Mouse (Mus musculus) heart, embryonic 13.5 days (tissue): ENCODE measurements around the gene P4ha2. TPM values are rescaled to one million over a fixed set of nuclear protein-coding genes. Genes with fewer than 3 reads are reported as not detected.
"Not testable (repeated sequence)": the region's sequence is repeated elsewhere in the genome, so short reads cannot be mapped to it uniquely, and the experiment has no call there.

Source experiments
- ATAC-seq: fragments of 200-750 bp; cut with Nextera tagmentation; 2 replicates; pipeline ENCODE4 v1.8.0; 2017; ENCODE audit warnings: moderate TSS enrichment; ENCODE audit not compliant: insufficient number of reproducible peaks, low FRiP score, low TSS enrichment; ENCODE audit errors: extremely low read depth
- H3K27ac ChIP-seq: fragments of 300-500 bp; sonication (generic); replicated peaks from 2 replicates; pipeline ENCODE4 v1.5.1; 2015; ENCODE audit warnings: moderate library complexity, mild to moderate bottlenecking, inconsistent platforms
- H3K27me3 ChIP-seq: fragments of 300-500 bp; sonication (generic); replicated peaks from 2 replicates; pipeline ENCODE4 v1.6.1; 2015; ENCODE audit warnings: mild to moderate bottlenecking, inconsistent platforms
- H3K36me3 ChIP-seq: fragments of 300-500 bp; sonication (generic); 2 replicates; pipeline ENCODE4 v1.6.1; 2015; ENCODE audit warnings: mild to moderate bottlenecking, inconsistent platforms
- H3K4me1 ChIP-seq: fragments of 300-500 bp; sonication (generic); 2 replicates; pipeline ENCODE4 v1.6.1; 2015; ENCODE audit warnings: inconsistent platforms
- H3K4me2 ChIP-seq: fragments of 300-500 bp; sonication (generic); 2 replicates; pipeline ENCODE4 v1.6.1; 2015; ENCODE audit warnings: inconsistent platforms, mild to moderate bottlenecking, moderate library complexity
- H3K4me3 ChIP-seq: fragments of 300-500 bp; sonication (generic); 2 replicates; pipeline ENCODE4 v1.5.1; 2015; ENCODE audit warnings: moderate library complexity, mild to moderate bottlenecking, inconsistent platforms
- H3K9ac ChIP-seq: fragments of 300-500 bp; sonication (generic); 2 replicates; pipeline ENCODE4 v1.6.1; 2015; ENCODE audit warnings: inconsistent platforms, mild to moderate bottlenecking, moderate library complexity
- H3K9me3 ChIP-seq: fragments of 300-500 bp; sonication (generic); 2 replicates; pipeline ENCODE4 v1.6.1; 2016; ENCODE audit warnings: inconsistent platforms
- WGBS: fragments of 180-500 bp; shearing (Covaris S2); methylation state at CpG from one replicate; pipeline ENCODE4 v1.1.7; 2015; ENCODE audit warnings: mixed read lengths; 5-methylcytosine and 5-hydroxymethylcytosine counted together
- polyA plus RNA-seq: library from polyadenylated mRNA; unstranded; fragments of >200 nt; fragmentation: Nextera tagmentation; extraction: Ambion mirVana; gene quantifications from 2 replicates; pipeline ENCODE4 v1.2.1, GENCODE M21; 2015

The P4ha2 gene
- polyA plus RNA-seq, 1 experiment from 2014 or later, result 44.7 TPM

DNA sequence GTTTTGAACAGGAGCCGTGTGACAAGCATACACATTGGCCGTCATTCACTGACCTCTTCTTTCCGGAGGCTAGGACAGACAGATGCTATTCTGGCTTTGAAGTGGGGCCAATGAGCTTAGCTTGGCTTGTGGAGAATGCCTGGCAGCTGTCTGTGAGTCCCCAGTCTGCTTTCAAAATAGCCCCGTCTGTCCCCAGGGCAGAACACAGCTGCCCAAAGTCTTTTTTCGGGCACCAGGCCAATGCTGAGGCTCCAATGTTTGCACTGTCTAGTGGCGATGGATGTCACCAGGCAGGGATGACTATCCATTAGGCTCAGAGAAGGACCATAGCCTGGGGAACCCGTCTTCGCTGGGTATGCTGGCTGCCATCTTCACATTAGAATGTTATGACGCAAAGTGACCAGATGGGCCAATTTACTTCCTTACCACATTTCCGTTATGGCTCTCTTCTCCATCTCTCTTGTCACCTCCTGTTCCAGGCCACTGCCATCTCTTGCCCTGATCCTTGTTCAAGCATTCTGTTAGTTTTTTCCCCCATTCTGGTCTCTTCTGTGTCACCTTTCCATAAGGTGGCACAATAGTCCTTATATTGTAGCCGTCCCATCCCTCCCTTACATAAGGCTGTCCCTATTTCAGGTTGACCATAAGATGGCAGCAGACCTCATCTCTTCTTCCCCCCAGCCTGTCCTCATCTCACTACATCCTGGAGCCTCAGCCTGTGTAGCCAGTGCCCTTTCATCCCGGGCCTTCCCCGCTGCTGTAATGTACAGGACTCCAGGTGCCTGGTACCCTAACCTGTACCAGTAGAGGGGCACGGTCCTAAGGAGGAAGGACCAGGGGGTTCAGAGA lies 22.7 kb downstream of the P4ha2 start:
- H3K9ac ChIP-seq, result no peak overlapping the region; the same call in 1 of the 2 replicates
- H3K4me1 ChIP-seq, result peaks cover 30% of the 10 kb centered on the region
- ATAC-seq, result peak; percentile 27; the same call in 1 of the 2 replicates
- WGBS, result 49% methylated on average over 14 of the region's 14 CpGs
- no peaks in the 10 kb centered on the region for H3K27me3 ChIP-seq
- H3K4me3 ChIP-seq, result no peak overlapping the region
- H3K36me3 ChIP-seq, result peaks cover 48% of the 10 kb centered on the region
- peak overlapping the region; percentile 71 for H3K27ac ChIP-seq
- no peaks in the 10 kb centered on the region for H3K9me3 ChIP-seq
- no peak overlapping the region for H3K4me2 ChIP-seq

DNA sequence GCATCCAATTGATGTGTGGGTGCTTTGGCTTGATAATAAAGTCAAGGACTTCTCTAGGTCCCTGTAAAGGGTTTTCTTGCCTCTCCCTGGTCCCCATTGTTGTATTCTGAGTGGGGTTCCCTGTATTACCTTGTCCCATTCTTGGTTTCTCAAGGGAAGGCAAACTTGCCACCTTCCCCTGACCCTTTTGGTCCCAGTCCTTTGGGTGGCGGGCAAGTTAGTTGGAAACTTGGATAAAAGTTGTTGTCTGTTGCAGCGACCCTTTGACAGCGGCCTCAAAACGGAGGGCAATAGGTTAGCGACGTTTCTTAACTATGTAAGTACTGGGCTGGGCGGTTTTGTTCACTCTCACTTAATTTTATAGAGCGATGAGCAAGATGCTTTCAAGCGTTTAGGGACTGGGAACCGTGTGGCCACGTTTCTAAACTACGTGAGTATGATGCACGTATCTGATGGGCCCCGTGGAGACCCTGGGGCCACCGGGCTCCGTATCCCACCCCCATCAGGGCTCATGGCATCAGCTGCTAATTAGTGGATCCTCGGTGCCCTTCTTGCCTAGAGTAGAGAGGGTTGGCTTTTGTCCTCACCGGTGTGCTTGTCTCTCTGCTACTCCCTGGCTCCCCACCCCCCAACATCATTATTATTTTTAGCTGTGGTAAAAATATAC lies 26.2 kb downstream of the P4ha2 start:
- Histone ChIP-seq H3K36me3 (peaks cover 34% of the 10 kb centered on the region), H3K9ac (no peak overlapping the region), H3K4me3 (no peak overlapping the region), H3K27me3 (no peaks in the 10 kb centered on the region), H3K4me2 (no peak overlapping the region), H3K4me1 (peaks cover 32% of the 10 kb centered on the region), H3K9me3 (no peaks in the 10 kb centered on the region), H3K27ac (no peak overlapping the region)
- WGBS, result 82% methylated on average over 18 of the region's 18 CpGs
- no peak for ATAC-seq

- Histone ChIP-seq H3K4me2 (peak overlapping the region; percentile 35), H3K36me3 (peaks cover 40% of the 10 kb centered on the region), H3K4me1 (peaks cover 29% of the 10 kb centered on the region), H3K9ac (0 out of 2 replicates have a peak overlapping the region, but pooled peaks have one; percentile 24), H3K9me3 (no peaks in the 10 kb centered on the region), H3K27ac (peak overlapping the region; percentile 51), H3K27me3 (no peaks in the 10 kb centered on the region), H3K4me3 (no peak overlapping the region)
- ATAC-seq, result no peak; the same call in 1 of the 2 replicates
- WGBS, result 28% methylated on average over 15 of the region's 15 CpGs
Measured at GRCm38 (mm10) chr11:54126654-54127374, 26.9 kb downstream of the P4ha2 start.

DNA sequence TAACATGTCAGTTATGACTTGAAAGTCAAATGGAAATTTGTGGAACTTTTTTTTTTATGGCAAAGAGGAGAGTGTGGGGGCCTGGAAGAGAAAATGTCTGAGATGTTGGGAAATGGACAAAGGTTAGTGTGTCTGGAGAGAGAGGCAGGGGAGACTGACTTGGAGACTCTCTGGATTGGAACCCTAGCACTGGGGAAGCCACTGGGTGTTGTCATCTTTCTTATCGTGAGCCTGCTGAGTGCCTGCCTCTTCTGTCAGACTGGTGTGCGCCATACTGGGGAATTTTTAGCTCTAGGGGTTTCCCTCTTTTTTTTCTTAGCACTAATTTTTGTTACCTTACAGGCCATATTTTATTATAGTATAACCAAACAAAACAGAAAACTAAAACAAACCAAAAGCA lies 27.5 kb downstream of the P4ha2 start:
- peak overlapping the region; percentile 35 for H3K4me2 ChIP-seq
- H3K27me3 ChIP-seq, result no peaks in the 10 kb centered on the region
- WGBS, result 36% methylated on average over 2 of the region's 2 CpGs
- no peak for ATAC-seq
- H3K4me1 ChIP-seq, result peaks cover 29% of the 10 kb centered on the region
- H3K27ac ChIP-seq, result peak overlapping the region; percentile 51
- no peak overlapping the region for H3K9ac ChIP-seq
- H3K9me3 ChIP-seq, result no peaks in the 10 kb centered on the region
- H3K4me3 ChIP-seq, result no peak overlapping the region
- peaks cover 45% of the 10 kb centered on the region for H3K36me3 ChIP-seq

GRCm38 (mm10) chr11:54129955-54130354 lies 30.1 kb downstream of the P4ha2 start:
- ATAC-seq, result no peak
- peaks cover 40% of the 10 kb centered on the region for H3K36me3 ChIP-seq
- H3K4me2 ChIP-seq, result no peak overlapping the region
- H3K4me3 ChIP-seq, result no peak overlapping the region
- H3K27me3 ChIP-seq, result no peaks in the 10 kb centered on the region
- no peaks in the 10 kb centered on the region for H3K9me3 ChIP-seq
- H3K4me1 ChIP-seq, result peaks cover 25% of the 10 kb centered on the region
- H3K9ac ChIP-seq, result no peak overlapping the region
- no peak overlapping the region for H3K27ac ChIP-seq
- WGBS, result 74% methylated on average over 8 of the region's 8 CpGs

DNA sequence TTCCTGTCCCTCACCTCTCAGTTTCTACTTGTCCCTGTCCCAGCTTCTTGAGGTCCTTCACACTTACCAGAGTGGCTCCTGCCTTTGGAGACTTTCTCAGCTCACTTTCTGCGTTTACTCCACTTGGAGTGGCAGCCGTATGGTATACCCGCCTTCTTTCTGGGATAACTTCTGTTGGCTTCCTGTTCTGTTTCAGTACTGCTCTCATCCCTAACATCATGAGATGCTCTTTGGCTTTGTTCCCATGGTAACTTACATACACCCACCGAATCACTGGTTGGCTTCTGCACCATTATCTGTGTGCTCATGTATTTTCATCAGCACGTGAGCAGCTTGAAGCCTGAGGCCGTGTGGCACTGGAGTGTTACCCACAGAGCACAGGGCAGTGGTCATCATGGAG lies 30.8 kb downstream of the P4ha2 start:
- WGBS, result 67% methylated on average over 6 of the region's 6 CpGs
- H3K9ac ChIP-seq, result no peak overlapping the region
- H3K4me2 ChIP-seq, result no peak overlapping the region
- no peaks in the 10 kb centered on the region for H3K27me3 ChIP-seq
- no peak for ATAC-seq
- H3K4me1 ChIP-seq, result peaks cover 25% of the 10 kb centered on the region
- H3K27ac ChIP-seq, result no peak overlapping the region
- H3K9me3 ChIP-seq, result no peaks in the 10 kb centered on the region
- H3K4me3 ChIP-seq, result no peak overlapping the region
- H3K36me3 ChIP-seq, result peaks cover 32% of the 10 kb centered on the region

DNA sequence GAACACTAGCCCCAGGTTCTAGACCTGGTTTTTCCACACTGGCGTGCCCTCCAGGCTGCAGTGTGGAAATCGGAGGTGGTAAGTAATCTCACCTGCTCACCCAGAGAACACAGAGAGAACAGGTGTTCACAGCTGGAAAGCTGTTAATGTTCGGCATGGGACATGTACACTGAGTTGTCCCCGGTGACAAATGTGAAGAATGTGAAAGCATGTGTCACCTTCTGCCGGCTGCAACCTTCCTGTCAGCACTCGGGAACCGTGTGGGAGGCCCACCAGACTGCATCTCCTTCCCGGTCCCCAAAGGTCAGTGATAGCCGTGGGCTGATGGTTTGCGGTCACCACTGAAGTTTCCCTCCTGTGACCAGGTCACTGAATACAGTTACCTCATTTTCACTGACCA lies 32.4 kb downstream of the P4ha2 start:
- ATAC-seq, result no peak
- no peak overlapping the region for H3K4me3 ChIP-seq
- H3K4me1 ChIP-seq, result peaks cover 17% of the 10 kb centered on the region
- H3K9me3 ChIP-seq, result no peaks in the 10 kb centered on the region
- no peak overlapping the region for H3K9ac ChIP-seq
- H3K27ac ChIP-seq, result peak overlapping the region; percentile 30
- no peaks in the 10 kb centered on the region for H3K27me3 ChIP-seq
- peaks cover 26% of the 10 kb centered on the region for H3K36me3 ChIP-seq
- WGBS, result 29% methylated on average over 10 of the region's 10 CpGs
- no peak overlapping the region for H3K4me2 ChIP-seq

DNA sequence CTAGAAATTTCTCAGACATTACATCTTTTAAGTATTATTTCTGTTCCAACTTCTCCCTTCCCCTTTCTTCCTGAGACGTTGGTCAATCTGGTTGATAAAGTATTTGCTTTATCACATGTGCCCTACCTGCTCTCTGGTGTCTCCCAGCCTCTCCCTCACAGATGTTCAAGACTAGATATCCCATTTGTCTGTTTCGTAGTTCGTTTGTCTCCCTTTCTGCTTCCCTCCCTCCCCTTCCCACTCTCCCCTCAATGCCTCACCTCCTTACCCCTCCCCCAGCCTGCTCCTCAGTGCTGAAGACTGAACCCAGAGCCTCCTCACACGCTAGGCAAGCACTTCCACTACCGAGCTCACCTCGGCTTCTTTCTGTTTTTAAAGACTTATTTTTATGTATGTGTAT lies 35.0 kb downstream of the P4ha2 start:
- WGBS, result 67% methylated on average over 6 of the region's 6 CpGs

GRCm38 (mm10) chr11:54140159-54140558 lies 40.3 kb downstream of the P4ha2 start:
- H3K4me1 ChIP-seq, ATAC-seq, H3K27me3 ChIP-seq, H3K4me2 ChIP-seq, H3K4me3 ChIP-seq, H3K36me3 ChIP-seq, H3K9ac ChIP-seq, H3K9me3 ChIP-seq, H3K27ac ChIP-seq: not testable (repeated sequence)
- WGBS, result 35% methylated on average over 2 of the region's 2 CpGs

More for the DNA sequence above, 35.0 kb downstream of the P4ha2 start:
- no peak overlapping the region for H3K4me3 ChIP-seq
- no peak overlapping the region for H3K27ac ChIP-seq
- H3K27me3 ChIP-seq, result no peaks in the 10 kb centered on the region
- H3K36me3 ChIP-seq, result peaks cover 17% of the 10 kb centered on the region
- no peaks in the 10 kb centered on the region for H3K9me3 ChIP-seq
- ATAC-seq, result no peak
- H3K4me1 ChIP-seq, result peaks cover 11% of the 10 kb centered on the region
- H3K4me2 ChIP-seq, result no peak overlapping the region
- no peak overlapping the region for H3K9ac ChIP-seq

DNA sequence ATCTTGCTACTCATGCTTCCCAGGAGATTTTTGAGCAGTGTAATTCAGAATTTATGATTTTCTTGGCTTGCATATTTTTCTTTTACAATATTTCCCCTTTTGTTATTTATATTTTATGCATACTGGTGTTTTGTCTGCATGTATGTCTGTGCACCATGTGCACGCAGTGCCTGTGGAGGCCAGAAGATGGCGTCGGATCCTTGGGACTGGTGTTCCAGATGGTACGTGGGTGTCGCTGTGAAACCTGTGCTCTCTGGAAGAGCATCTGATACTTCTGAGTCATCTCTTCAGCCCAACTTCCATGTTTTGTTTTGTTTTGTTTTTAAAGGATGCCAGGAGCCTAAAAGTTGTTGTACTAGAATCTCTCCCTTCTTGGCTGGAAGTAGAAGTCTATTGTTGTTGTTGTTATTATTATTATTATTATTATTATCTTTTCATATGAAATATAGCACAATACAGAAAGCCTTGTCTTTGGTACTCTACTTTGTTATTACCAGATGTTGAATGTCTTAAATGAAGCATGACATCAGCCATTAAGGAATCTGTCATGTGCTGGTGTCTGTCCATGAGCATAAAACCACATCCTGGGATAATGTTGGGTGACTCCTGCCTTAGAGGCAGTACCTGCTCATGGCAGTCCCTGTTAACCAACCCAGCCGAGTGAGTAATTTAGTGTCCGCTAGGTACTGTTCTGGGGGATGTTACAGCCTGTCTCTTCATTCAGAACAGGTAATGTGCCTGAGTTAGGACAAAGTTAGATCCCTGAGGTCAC lies 41.5 kb downstream of the P4ha2 start:
- no peak overlapping the region for H3K4me3 ChIP-seq
- no peak for ATAC-seq
- H3K4me1 ChIP-seq, result no peaks in the 10 kb centered on the region
- no peak overlapping the region for H3K27ac ChIP-seq
- H3K9ac ChIP-seq, result no peak overlapping the region
- no peaks in the 10 kb centered on the region for H3K9me3 ChIP-seq
- 78% methylated on average over 7 of the region's 7 CpGs for WGBS
- H3K4me2 ChIP-seq, result no peak overlapping the region
- no peaks in the 10 kb centered on the region for H3K36me3 ChIP-seq
- no peaks in the 10 kb centered on the region for H3K27me3 ChIP-seq

- no peak for ATAC-seq
- Histone ChIP-seq H3K4me1 (peaks cover 3% of the 10 kb centered on the region; the same call in 1 of the 2 replicates), H3K9me3 (no peaks in the 10 kb centered on the region; the same call in 1 of the 2 replicates), H3K36me3 (no peaks in the 10 kb centered on the region), H3K4me2 (no peak overlapping the region), H3K27me3 (no peaks in the 10 kb centered on the region), H3K4me3 (no peak overlapping the region), H3K9ac (no peak overlapping the region), H3K27ac (no peak overlapping the region)
- 20% methylated on average over 3 of the region's 3 CpGs for WGBS
Measured at GRCm38 (mm10) chr11:54144886-54145285, 45.0 kb downstream of the P4ha2 start.
